Mouse (Mus musculus) forebrain, embryonic 14.5 days (tissue): ENCODE data around the gene Il18. TPM values are rescaled to one million over a fixed set of nuclear protein-coding genes. Genes with fewer than 3 reads are reported as not detected.

Experiments
- ATAC-seq: fragments of 200-750 bp; cut with Nextera tagmentation; 2 replicates; pipeline ENCODE4 v1.8.0; 2017; ENCODE audit warnings: mild to moderate bottlenecking, moderate library complexity
- DNase-seq: peaks from one replicate; pipeline ENCODE4 v3.0.0-alpha.2; 2015; ENCODE audit warnings: low spot score
- H3K27ac ChIP-seq: fragments of 300-500 bp; sonication (generic); 2 replicates; pipeline ENCODE4 v1.5.1; 2014; ENCODE audit warnings: low read depth, mild to moderate bottlenecking, control low read depth, low read length, moderate library complexity
- H3K27me3 ChIP-seq: fragments of 300-500 bp; sonication (generic); replicated peaks from 2 replicates; pipeline ENCODE4 v1.6.1; 2014; ENCODE audit warnings: low read length, control low read depth, mixed read lengths; ENCODE audit not compliant: control insufficient read depth, insufficient read depth
- H3K36me3 ChIP-seq: fragments of 300-500 bp; sonication (generic); 2 replicates; pipeline ENCODE4 v1.6.1; 2014; ENCODE audit warnings: low read length, control low read depth; ENCODE audit not compliant: control insufficient read depth, insufficient read depth
- H3K4me1 ChIP-seq: fragments of 300-500 bp; sonication (generic); 2 replicates; pipeline ENCODE4 v1.6.1; 2014; ENCODE audit warnings: antibody characterized with exemption, low read length, control low read depth; ENCODE audit not compliant: control insufficient read depth, insufficient read depth
- H3K4me2 ChIP-seq: fragments of 300-500 bp; sonication (generic); 2 replicates; pipeline ENCODE4 v1.6.1; 2014; ENCODE audit warnings: mild to moderate bottlenecking, control low read depth, low read length
- H3K4me3 ChIP-seq: fragments of 300-500 bp; sonication (generic); 2 replicates; pipeline ENCODE4 v1.5.1; 2014; ENCODE audit warnings: low read depth, low read length, control low read depth
- H3K9ac ChIP-seq: fragments of 300-500 bp; sonication (generic); 2 replicates; pipeline ENCODE4 v1.6.1; 2014; ENCODE audit warnings: mild to moderate bottlenecking, low read length, control low read depth, moderate library complexity
- H3K9me3 ChIP-seq: fragments of 300-500 bp; sonication (generic); replicated peaks from 2 replicates; pipeline ENCODE4 v1.6.1; 2016; ENCODE audit warnings: low read length, control low read depth, mixed read lengths; ENCODE audit not compliant: control insufficient read depth
- WGBS: fragments of 180-500 bp; shearing (Covaris S2); extraction: QIAGEN DNeasy Blood & Tissue Kit; methylation state at CpG from one replicate; pipeline ENCODE4 v1.1.7; 2014; 5-methylcytosine and 5-hydroxymethylcytosine counted together
- polyA plus RNA-seq: library from polyadenylated mRNA; unstranded; fragments of >200 nt; fragmentation: Nextera tagmentation; extraction: Ambion mirVana; gene quantifications from 2 replicates; pipeline ENCODE4 v1.2.1, GENCODE M21; 2014

Gene Il18
- polyA plus RNA-seq, 1 experiment from 2014 or later, result 18.4 TPM

GRCm38 (mm10) chr9:50565173-50565572 lies 10.5 kb downstream of the Il18 start:
- Histone ChIP-seq H3K4me2 (no peak overlapping the region), H3K36me3 (no peaks in the 10 kb centered on the region), H3K4me1 (no peaks in the 10 kb centered on the region), H3K27ac (no peak overlapping the region), H3K9ac (no peak overlapping the region), H3K27me3 (no peaks in the 10 kb centered on the region), H3K9me3 (no peaks in the 10 kb centered on the region), H3K4me3 (no peak overlapping the region)
- 83% methylated on average over 7 of the region's 7 CpGs for WGBS
- DNase-seq, result no peak
- no peak for ATAC-seq

GRCm38 (mm10) chr9:50565940-50566339 lies 11.3 kb downstream of the Il18 start:
- 84% methylated on average over 4 of the region's 4 CpGs for WGBS
- Histone ChIP-seq H3K9ac (no peak overlapping the region), H3K9me3 (no peaks in the 10 kb centered on the region), H3K36me3 (no peaks in the 10 kb centered on the region), H3K4me2 (no peak overlapping the region), H3K27me3 (no peaks in the 10 kb centered on the region), H3K4me1 (no peaks in the 10 kb centered on the region), H3K27ac (no peak overlapping the region), H3K4me3 (no peak overlapping the region)
- ATAC-seq (no peak), DNase-seq (no peak)

- ATAC-seq, result no peak
- 92% methylated on average over 4 of the region's 4 CpGs for WGBS
- DNase-seq, result no peak
- no peak overlapping the region for H3K9ac ChIP-seq
- no peaks in the 10 kb centered on the region for H3K36me3 ChIP-seq
- H3K27ac ChIP-seq, result no peak overlapping the region
- no peak overlapping the region for H3K4me2 ChIP-seq
- H3K4me1 ChIP-seq, result no peaks in the 10 kb centered on the region
- no peaks in the 10 kb centered on the region for H3K9me3 ChIP-seq
- H3K27me3 ChIP-seq, result no peaks in the 10 kb centered on the region
- H3K4me3 ChIP-seq, result no peak overlapping the region
Measured at GRCm38 (mm10) chr9:50567372-50567771, 12.7 kb downstream of the Il18 start.

GRCm38 (mm10) chr9:50567881-50568280 lies 13.3 kb downstream of the Il18 start:
- DNase-seq, result no peak
- Histone ChIP-seq H3K4me3 (no peak overlapping the region), H3K4me2 (no peak overlapping the region), H3K36me3 (no peaks in the 10 kb centered on the region), H3K27ac (no peak overlapping the region), H3K9ac (no peak overlapping the region), H3K27me3 (no peaks in the 10 kb centered on the region), H3K4me1 (no peaks in the 10 kb centered on the region), H3K9me3 (no peaks in the 10 kb centered on the region)
- 95% methylated on average over 2 of the region's 2 CpGs for WGBS
- ATAC-seq, result no peak

- Histone ChIP-seq H3K9ac (no peak overlapping the region), H3K4me2 (no peak overlapping the region), H3K27me3 (no peaks in the 10 kb centered on the region), H3K4me3 (no peak overlapping the region), H3K36me3 (no peaks in the 10 kb centered on the region), H3K4me1 (no peaks in the 10 kb centered on the region), H3K27ac (no peak overlapping the region), H3K9me3 (no peaks in the 10 kb centered on the region)
- ATAC-seq, result no peak
- 79% methylated on average over 10 of the region's 10 CpGs for WGBS
- DNase-seq, result no peak
Measured at GRCm38 (mm10) chr9:50569599-50570525, 15.2 kb downstream of the Il18 start.

GRCm38 (mm10) chr9:50580370-50580769 lies 25.7 kb downstream of the Il18 start:
- Histone ChIP-seq H3K27me3 (no peaks in the 10 kb centered on the region), H3K4me1 (no peaks in the 10 kb centered on the region), H3K4me2 (no peak overlapping the region), H3K4me3 (no peak overlapping the region), H3K9me3 (no peaks in the 10 kb centered on the region), H3K9ac (no peak overlapping the region), H3K36me3 (no peaks in the 10 kb centered on the region), H3K27ac (no peak overlapping the region)
- DNase-seq (no peak), ATAC-seq (no peak)
- 23% methylated on average over 4 of the region's 4 CpGs for WGBS

- ATAC-seq, result no peak
- H3K27me3 ChIP-seq, result no peaks in the 10 kb centered on the region
- no peak overlapping the region for H3K27ac ChIP-seq
- no peaks in the 10 kb centered on the region for H3K4me1 ChIP-seq
- H3K9ac ChIP-seq, result no peak overlapping the region
- no peak overlapping the region for H3K4me2 ChIP-seq
- 84% methylated on average over 6 of the region's 6 CpGs for WGBS
- no peak for DNase-seq
- no peaks in the 10 kb centered on the region for H3K36me3 ChIP-seq
- no peaks in the 10 kb centered on the region for H3K9me3 ChIP-seq
- no peak overlapping the region for H3K4me3 ChIP-seq
Measured at GRCm38 (mm10) chr9:50585145-50585818, 30.7 kb downstream of the Il18 start.

GRCm38 (mm10) chr9:50586955-50587354 lies 32.3 kb downstream of the Il18 start:
- no peak overlapping the region for H3K4me2 ChIP-seq
- WGBS, result 75% methylated on average over 4 of the region's 4 CpGs
- no peaks in the 10 kb centered on the region for H3K27me3 ChIP-seq
- no peaks in the 10 kb centered on the region for H3K4me1 ChIP-seq
- no peak overlapping the region for H3K9ac ChIP-seq
- no peaks in the 10 kb centered on the region for H3K36me3 ChIP-seq
- no peak overlapping the region for H3K27ac ChIP-seq
- no peak overlapping the region for H3K4me3 ChIP-seq
- ATAC-seq (no peak), DNase-seq (no peak)
- no peaks in the 10 kb centered on the region for H3K9me3 ChIP-seq
